Mouse (Mus musculus) hindlimb bud, embryonic 11.5 days (tissue): ENCODE data around the gene St6galnac3.

Source experiments
- DNase-seq: peaks from one replicate; pipeline ENCODE4 v3.0.0-alpha.2; 2012; ENCODE audit warnings: low read depth, low spot score; ENCODE audit errors: extremely low spot score

The St6galnac3 gene

GRCm38 (mm10) chr3:153248029-153248428 is 476.9 kb downstream of the St6galnac3 start:
- DNase-seq, result no peak

- DNase-seq, result no peak
These were observed 482.4 kb downstream of the St6galnac3 start for GRCm38 (mm10) chr3:153242524-153242923.

- DNase-seq, result no peak
These were observed 483.8 kb downstream of the St6galnac3 start for GRCm38 (mm10) chr3:153241134-153241533.

DNA sequence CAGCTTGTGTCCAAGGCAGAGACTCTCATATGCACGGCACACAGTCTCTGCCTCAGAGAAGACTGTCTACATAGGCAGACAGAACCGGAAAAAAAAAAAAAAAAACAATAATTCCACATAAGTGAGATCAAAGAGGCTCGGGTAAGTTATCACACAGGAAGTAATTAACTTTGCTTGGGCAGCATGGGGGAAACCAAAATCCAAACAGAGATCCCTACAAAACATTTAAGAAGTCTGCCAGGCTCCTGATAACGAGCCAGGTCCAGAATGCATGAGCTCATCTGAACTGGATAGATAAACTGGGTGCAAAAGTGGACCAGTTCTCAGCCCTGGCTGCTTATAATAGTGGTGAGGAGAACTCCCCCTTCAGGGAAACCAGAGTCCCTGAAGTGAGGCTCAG is 484.6 kb downstream of the St6galnac3 start:
- DNase-seq, result no peak

- DNase-seq, result no peak
These were observed 486.6 kb downstream of the St6galnac3 start for GRCm38 (mm10) chr3:153238381-153238780.

- no peak for DNase-seq
These were observed 488.7 kb downstream of the St6galnac3 start for GRCm38 (mm10) chr3:153236262-153236661.

DNA sequence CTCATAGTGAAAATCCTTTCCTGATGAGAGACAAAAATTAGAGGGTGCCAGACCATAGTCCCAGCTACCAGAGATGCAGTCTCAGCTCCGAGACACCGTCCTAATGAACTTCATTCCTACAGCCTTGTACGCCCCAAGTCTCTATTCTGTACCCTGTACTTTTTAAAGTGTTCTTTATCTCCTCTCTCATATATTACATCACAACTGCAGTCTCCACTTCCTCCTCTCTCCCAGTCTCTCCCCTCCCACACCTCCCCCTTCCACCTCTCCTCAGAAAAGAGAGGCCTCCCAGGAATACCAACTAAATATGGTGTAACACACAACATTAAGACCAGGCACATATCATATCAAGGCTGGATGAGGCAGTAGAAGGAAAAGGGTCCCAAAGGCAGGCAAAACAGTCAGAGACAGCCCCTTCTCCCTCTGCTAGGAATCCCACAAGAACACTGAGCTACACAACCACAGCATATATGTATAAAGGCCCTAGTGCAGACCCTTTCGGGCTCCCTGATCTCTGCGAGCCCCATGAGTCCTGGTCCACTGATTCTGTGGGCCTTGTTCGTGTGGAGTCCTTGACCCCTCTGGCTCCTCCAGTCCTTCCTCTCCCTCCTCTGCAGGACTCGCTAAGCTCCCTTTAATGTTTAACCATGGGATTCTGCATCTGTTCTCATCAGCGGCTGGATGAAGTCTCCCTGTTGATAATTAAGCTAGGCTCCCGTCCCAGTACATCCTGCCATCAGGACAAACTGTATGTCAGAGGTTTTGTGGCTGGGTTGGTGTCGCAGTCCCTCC is 502.2 kb downstream of the St6galnac3 start:
- DNase-seq, result no peak

GRCm38 (mm10) chr3:153219391-153219790 is 505.6 kb downstream of the St6galnac3 start:
- DNase-seq, result no peak

DNA sequence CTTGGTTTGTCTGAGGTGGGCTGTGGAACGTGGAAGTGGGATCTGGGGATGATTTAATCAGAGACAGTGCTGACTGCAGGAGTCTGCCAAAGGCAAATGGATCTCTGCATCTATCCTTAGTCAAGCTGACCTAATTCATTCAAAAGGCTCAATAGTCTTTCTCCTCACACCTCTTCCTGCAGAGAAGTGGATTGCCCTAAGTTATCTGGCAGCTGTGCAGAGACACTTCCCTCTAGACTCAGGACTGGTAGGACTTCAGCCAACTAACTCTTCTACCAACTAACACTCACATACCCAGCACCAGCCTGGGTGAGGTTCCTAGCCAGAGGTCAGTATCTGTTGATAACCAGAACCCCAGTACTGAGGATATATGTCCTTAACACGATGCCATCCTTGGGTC is 516.8 kb downstream of the St6galnac3 start:
- no peak for DNase-seq

- DNase-seq, result no peak
These were observed 520.9 kb downstream of the St6galnac3 start for GRCm38 (mm10) chr3:153204046-153204445.

DNA sequence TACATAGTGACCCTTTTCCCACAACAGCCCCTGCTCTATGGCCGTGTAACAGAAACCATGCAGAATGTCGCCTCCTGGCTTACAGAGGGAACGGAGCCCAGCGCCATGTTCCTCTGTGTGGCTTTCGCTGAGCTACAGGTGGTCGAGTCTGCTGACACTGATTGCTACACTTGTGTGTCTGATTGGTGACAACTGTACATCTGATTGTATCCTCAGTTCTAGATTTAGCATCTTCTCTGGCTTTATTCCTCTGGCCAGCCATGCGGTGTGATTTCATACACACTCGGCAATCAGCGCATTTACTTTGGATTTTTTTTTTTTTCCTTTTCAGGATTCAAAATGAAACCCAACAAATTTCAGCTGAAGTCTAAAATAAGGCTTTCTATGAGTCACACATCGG is 523.1 kb downstream of the St6galnac3 start:
- DNase-seq, result no peak

DNA sequence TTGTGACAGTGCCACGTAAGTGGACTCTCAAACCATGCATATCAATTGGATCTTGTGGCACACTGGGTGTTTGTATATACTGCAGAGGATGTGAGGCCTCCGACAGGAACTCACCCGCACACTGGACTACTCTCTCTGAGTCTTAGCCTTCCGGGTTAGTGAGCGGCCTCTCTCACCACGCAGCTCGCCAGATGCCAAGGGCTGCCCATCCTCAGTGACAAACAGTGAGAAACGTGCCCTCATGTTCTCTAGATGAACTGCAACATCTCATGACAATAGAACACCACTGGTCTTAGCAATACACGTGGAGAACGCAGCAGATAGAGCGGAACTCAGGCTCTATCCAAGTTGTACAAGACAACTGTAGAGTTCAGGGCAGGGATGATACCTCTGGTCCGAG is 524.2 kb downstream of the St6galnac3 start:
- DNase-seq, result no peak

GRCm38 (mm10) chr3:153200076-153200475 is 524.9 kb downstream of the St6galnac3 start:
- no peak for DNase-seq

DNA sequence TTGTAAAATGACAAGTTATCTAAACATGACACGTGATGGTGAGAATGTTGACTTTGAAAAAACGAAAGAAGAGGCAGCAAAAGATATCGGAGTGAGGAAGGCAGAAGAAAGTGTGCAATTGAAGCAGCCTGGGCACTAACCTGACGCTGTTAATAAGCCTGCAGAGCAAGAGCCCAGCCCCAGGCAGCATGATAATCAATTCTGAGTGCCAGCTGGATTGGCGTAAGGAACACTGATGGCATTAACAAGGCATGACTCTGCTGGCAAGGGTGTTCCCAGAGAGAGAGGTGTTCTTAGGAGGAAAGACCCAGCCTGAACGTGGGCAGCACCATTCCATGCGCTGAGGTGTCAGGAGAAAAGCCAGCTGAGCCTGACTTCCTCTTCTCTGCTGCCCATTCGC is 525.7 kb downstream of the St6galnac3 start:
- no peak for DNase-seq

DNA sequence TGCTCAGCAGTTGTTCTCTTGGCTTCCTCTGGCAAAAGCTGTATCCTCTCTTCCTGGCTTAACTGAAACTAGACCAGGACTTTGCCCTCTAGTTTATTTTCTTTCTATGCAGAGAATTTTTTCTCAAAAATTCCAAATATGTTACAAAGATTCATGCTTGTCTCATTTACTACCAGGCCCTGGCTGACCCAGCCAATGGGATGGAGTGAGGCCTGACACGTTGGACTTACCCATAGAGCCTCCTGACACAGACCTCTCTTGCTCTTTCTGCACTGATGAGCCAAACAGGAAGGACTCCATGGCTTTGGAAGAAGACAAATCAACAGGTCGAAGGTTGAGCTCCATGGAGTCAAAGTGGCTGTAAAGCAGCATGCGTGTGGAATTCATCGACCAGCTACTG is 526.5 kb downstream of the St6galnac3 start:
- no peak for DNase-seq

DNA sequence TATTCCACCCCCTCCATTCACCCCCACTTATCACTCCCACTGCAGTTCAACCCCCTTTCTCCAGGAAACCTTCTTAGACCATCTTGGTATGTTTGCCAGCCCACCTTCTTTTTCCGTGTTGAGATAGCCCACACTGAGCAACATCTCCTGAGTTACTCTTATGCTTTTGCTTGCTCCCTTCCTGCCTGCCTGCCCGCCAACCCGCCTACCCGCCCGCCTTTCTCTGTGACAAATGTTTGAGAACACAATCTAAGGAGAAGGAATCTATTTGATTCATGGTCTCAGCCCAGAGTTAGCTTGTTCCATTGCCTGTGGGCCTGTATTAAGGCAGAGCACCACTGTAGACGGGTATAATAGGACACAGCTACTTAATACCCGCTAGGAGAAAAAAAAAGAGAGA is 531.9 kb downstream of the St6galnac3 start:
- no peak for DNase-seq

DNA sequence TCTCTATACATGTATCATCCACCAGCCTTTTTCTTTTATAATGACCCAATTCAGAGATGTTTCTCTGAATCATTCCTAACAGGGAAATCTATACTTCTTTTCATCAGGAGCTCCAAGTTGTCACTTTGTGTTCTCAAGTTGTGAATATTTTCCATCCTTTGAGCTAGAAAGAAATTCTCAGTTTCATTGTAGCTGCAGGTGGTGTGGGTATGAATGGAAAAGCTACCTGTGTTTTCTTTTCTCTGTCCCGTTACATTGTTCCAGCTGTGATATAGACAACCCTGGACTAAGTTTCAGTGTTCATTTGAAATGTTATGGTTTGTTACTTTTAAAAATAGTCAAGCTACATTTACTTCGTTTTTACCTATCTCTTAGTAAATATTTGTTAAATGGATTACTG is 534.2 kb downstream of the St6galnac3 start:
- no peak for DNase-seq

DNA sequence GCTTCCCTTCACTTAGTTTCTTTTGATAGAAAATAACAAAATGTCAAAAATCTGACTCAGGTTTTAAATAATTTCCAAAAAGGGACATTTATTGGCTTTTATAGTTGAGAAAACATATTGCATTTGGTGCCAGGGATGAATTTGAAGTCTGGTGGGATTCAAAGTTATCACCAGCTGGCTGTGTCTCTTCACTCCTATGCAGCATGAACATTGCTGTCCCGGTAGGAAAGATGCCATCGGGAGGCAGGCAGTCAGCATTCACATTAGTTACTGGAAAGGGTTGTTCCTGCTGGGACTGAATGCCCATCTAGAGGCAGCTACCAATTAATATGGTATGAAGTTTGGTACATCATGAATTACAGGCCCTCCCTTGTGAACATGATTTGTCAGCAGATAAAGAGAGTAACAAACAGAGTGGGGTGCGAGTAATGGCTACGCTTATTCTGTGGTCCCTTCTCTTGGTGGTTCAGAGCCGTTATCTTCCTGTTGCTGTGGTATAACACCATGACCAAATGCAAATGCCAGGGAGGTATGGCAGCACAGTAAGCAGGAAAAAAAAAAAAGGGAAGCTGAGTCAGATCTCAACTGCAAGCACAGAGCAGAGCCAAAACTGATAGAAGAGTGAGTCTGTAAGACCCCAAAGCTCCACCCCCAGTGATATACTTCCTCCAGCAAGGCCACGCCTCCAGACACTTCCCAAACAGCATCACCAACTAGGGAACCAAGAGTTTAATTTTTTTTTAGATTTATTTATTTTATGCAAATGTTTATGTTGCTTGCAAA is 535.1 kb downstream of the St6galnac3 start:
- DNase-seq, result no peak

- DNase-seq, result no peak
These were observed 536.8 kb downstream of the St6galnac3 start for GRCm38 (mm10) chr3:153188224-153188623.

- no peak for DNase-seq
These were observed 539.9 kb downstream of the St6galnac3 start for GRCm38 (mm10) chr3:153185117-153185516.

DNA sequence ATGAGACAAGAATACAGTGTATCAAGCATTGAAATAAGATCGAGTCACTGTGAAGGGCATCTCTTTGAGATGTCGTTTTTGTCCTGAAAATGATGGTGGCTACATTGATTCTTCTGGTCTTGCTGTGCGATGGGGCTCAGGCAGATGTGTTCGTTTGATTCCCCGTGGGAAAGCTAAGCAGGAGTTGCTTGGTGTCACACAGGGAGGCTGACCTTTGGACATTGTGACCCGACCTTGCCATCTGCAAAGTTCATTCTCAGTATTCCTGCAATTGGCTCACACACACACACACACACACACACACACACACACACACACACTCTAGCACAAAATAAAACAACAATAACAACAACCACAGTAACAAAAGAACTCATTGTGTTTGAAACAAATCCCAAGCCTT is 543.7 kb downstream of the St6galnac3 start:
- peak; percentile 6 for DNase-seq

GRCm38 (mm10) chr3:153176749-153177148 is 548.2 kb downstream of the St6galnac3 start:
- DNase-seq, result no peak
